Mouse (Mus musculus) activated CD4-positive, CD25-positive, alpha-beta regulatory T cell, adult 4 months (primary cell): ENCODE results near the gene Ssr1. TPM values are rescaled to one million over a fixed set of nuclear protein-coding genes. Genes with fewer than 3 reads are reported as not detected.
A peak's percentile ranks its signal among the peaks of the same experiment; 100 is the strongest.

Experiments
- ATAC-seq: one replicate; pipeline ENCODE4 v1.8.0; 2017
- polyA plus RNA-seq, 2 experiments: library from polyadenylated mRNA; unstranded; fragments of 100-300 nt; shearing (Covaris generic); gene quantifications; one replicate each; pipeline ENCODE4 v1.2.1; 2017

Ssr1 gene
- 100 to 1,000 TPM; 109 to 123 TPM for polyA plus RNA-seq

DNA sequence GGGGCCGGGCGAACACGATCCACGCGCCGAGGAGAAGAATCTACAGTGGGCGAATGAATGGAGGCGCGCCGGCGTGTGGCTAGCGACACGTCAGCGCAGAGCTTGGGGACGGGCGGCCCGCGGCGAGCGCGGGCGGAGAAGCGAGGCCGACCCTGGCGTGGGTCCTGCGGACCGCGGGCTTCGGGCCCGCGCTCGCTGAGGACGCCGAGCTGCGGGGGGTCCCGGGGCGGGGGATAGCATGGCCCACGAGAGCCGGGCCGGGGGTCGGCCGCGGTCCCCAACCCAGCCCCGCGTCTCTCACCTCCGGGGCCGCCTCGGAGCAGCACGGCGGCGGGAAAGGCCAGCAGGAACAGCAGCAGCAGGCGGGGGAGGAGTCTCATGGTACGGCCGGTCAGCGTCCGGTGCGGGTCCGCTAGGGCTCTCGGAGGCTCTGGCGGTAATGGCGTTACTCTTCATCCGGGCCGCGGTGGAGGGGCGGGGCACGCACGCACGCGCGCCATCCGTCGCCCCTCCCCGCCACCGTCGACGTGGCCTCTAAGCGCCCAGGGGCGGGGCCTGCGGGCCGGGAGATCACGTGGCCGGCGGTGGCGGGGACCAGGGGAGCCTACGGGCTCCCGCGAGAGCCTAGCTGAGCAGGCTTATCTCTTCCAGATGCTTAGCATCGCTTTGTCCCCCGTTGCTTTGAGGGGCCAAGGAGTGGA, at the start of gene Ssr1:
TSS of gene Ssr1 (minus strand) at position 514 of the 701 bp plus-strand sequence.
- ATAC-seq, result peak; percentile 95

GRCm38 (mm10) chr13:38037811-38038210, 43.8 kb upstream of the Ssr1 start:
- peak; percentile 51 for ATAC-seq

DNA sequence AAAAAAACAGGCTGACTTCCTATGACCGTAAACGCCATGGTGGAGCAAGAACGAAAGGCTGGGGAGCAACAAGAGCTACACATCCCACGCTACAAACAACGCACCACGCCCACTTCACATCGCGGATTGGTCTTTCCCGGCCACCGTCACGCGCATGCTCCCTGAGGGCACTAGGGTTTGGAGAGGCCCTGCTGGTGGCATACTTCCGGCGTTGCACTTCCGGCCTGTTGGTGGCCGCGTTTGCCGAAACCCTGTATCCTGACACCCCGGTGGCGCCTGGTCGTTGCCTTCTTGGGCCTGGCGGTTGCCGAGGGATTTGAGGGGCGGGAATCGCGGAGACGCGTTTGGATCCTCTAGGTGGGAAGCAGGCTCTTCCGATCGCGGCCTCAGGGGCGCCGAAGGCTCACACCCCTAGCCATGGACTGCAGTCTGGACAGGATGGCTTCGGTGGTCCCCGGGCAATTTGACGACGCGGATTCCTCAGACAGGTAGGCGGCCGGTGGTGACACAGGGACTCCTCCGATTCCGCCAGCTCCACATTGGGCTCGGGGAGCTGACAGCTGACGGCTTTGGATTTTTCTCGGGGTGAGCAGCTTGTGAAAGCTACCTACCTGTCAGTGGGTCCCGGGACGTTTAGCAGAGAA, 43.1 kb upstream of the Ssr1 start, which contains the start of gene Cage1:
TSS of gene Cage1 (minus strand) at position 26 of the 644 bp plus-strand sequence.
- ATAC-seq, result peak; percentile 85

DNA sequence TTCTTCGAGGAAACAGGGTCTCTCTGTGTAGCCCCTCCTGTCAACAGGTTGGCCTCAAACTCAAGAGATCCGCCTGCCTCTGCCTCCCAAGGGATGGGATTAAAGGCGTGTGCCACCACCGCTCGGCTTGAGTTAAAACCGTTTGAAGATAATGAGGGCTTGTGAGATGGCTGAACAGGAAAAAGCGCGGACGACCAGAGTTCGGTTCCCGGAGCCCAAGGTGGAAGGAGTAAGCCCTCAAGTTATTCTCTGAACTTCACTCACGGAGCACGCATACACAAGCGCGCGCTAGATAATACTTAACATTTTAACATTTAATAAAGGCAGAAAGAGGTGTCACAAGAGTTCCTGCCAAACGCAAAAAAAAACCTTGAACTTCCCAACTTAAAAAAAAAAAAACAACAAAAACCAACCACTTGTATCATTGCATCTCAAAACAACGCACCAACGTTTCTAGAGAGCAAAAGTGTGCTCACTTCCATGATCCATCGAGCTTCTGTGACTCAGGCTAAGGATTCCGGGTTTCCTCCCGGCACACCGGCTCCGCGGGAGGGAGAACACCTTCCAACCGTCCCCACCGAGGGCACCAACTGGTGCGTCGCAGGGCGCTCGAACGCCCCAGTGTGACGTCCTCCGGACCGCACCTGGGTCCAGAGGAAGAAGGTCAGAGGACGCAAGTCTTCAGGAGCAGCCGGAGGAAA, 42.5 kb upstream of the Ssr1 start, which contains the start of gene Riok1:
TSS of gene Riok1 (plus strand) at position 653 of the 701 bp plus-strand sequence.
- ATAC-seq, result peak; percentile 59

GRCm38 (mm10) chr13:38028407-38028806, 34.4 kb upstream of the Ssr1 start:
- ATAC-seq, result no peak

DNA sequence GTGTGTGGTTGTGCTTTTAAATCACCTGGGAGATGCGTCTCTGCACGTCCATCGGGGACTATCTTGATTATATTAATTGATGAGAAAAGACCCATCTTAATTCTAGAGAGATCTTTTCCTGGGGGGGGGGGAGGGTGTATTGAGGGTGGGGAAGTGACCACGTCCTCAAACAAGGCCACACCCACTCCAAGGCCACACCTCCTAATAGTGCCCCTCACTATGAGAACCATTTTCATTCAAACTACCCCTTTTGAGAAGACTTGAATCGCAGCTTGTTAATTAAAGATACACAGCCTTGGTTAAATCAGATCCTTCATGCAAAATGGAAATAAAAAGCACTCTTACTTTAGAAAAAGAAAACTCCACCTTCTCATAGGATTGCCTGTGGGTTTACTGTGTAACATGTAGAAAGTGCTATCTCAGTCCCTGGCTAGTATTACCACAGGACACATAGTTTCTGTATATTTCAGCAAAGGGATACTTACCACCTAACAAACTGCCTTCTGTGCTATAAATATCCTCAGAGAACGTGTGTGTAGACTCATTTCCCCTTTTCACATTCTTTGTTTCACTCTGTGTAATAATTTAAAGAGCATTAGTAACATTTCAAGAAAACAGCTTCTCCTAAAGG, 33.7 kb upstream of the Ssr1 start:
- no peak for ATAC-seq

GRCm38 (mm10) chr13:38025874-38026273, 31.9 kb upstream of the Ssr1 start:
- ATAC-seq, result no peak

- no peak for ATAC-seq
Measured at GRCm38 (mm10) chr13:38018791-38019190, 24.8 kb upstream of the Ssr1 start.

DNA sequence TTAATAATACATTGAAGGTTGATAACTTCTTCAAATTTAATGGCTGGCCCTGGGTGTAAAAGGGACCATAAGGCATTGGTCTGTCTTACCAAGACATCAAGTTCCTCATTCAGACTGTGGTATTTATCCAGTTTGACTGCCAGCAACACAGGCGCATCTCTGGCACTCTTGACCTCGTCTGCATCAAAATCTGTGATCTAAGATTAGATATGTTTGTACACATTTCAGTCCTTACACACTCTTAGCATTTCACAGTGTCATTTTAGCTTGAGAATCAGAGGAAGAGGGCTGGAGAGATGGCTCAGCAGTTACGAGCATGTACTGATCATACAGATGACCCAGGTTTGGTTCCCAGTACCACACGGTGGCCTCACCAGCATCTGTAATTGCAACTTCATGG, 21.6 kb upstream of the Ssr1 start:
- no peak for ATAC-seq

- ATAC-seq, result no peak
Measured at GRCm38 (mm10) chr13:38012436-38012835, 18.4 kb upstream of the Ssr1 start.

GRCm38 (mm10) chr13:38010444-38010910, 16.5 kb upstream of the Ssr1 start:
- no peak for ATAC-seq

GRCm38 (mm10) chr13:38009721-38010408, 15.8 kb upstream of the Ssr1 start:
- ATAC-seq, result no peak

DNA sequence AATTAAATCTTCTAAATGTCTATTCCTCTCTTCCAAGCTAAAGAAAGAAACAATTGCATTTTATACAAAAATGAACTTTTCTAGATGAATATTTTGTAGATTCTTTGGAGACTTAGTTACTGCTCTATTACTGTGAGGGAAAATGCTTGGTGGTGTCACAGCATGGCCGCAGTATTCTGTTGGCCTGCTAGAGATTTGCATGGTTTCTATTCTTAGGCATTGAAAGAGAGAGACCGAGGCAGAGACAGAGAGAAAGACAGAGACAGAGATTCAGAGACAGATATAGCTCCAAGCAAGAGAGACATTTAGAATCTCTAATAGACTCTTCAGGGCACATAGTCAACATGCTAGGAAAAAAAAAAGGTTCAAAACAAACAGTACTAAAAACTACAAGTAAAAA, 14.0 kb upstream of the Ssr1 start:
- no peak for ATAC-seq

GRCm38 (mm10) chr13:38002461-38002860, 8.4 kb upstream of the Ssr1 start:
- ATAC-seq, result no peak

- ATAC-seq, result no peak
Measured at GRCm38 (mm10) chr13:37999713-38000112, 5.7 kb upstream of the Ssr1 start.

DNA sequence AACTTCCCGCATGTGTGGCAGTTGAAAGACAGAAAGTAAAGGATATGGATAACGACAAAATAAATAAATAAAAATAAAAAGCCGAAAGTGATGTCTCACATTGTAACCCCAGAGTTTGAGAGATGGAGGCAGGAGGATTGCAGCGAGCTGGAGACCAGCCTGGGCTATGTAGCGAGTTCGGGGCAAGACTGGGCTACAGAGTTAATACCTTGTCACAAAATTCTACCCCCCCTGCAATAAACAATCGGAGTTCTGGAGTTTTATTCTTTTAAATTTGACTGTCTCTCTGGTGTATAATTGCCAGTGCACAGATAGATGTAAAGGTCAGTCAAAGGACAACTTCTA, 360 bp upstream of the Ssr1 start:
- peak; percentile 9 for ATAC-seq

DNA sequence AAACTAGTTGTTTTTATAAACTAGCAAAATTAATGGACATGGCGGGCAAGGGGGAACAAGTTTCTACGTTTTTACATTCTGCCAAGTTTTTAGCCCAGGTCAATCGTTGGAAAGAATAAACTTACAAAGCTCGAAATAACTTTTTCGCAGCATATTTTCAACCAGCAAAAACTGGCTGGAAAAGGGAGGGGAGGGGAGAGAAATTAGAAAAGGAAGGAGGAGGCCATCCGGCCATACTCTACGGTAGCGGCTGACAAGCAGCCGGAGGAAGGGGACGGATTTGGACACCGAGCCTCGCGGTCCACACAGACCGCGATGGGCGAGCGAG, 677 bp downstream of the Ssr1 start:
- ATAC-seq, result peak; percentile 16

DNA sequence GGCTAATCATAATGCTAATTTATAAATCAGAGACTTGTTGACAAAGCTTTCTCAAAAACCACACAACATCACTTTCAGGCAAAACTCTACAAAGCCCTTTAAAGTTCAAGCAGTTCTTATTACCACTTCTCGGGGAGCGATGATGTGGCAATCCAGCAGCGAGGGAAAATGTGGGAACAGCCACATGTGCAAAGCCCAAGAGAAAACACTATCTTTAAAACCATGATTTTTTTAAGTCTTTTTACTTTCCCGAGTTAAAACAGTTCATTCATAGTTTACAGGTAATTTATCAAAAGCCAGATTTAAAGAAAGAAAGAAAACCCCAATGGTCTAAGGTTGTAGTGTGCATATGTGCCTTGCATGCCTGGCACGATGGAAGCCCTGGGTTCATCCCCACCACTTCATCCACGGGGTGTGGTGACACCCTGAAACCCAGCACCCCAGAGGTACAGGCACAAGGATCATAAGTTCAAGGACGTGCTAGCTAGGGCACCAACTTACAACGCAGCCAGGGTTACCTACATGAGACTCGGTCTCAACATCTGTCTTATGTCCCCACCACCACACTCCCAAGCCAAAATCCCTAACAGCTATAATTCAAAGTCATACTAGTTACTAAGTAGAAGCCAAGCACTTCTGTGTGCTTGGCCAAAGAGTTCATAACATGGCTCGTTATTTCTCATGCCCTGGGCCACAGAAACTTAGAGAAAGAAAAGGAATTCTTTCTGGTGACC, 1.2 kb downstream of the Ssr1 start:
- no peak for ATAC-seq

DNA sequence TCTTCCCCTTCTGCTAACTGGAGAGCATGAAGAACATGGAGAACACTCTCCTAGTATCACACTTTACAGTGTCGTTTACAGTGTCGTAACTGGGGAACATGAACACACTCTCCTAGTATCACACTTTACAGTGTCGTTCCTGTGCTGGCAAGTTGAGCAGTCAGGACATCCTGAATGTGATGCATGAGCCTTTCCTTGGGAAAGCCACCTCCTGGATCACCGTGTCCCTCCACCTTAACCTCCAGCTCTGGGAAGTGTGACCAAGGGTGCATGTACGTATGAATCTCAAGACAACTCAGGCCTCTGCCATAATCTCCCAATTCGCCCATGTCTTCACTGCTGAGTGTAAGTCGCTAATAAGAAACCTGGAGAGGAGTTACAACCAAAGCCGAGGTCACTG, 4.3 kb downstream of the Ssr1 start:
- no peak for ATAC-seq

GRCm38 (mm10) chr13:37986166-37986565, 7.9 kb downstream of the Ssr1 start:
- ATAC-seq, result no peak

- ATAC-seq, result no peak
Measured at GRCm38 (mm10) chr13:37981063-37981462, 13.0 kb downstream of the Ssr1 start.

GRCm38 (mm10) chr13:37980346-37980745, 13.7 kb downstream of the Ssr1 start:
- no peak for ATAC-seq
